Mouse (Mus musculus): ENCODE data around the gene Dock8. TPM values are rescaled to one million over a fixed set of nuclear protein-coding genes. Genes with fewer than 3 reads are reported as not detected.

Gene Dock8
- total and polyA plus RNA-seq, 3 experiments, result 16.1 to 30.1 TPM; not detected in 1

DNA sequence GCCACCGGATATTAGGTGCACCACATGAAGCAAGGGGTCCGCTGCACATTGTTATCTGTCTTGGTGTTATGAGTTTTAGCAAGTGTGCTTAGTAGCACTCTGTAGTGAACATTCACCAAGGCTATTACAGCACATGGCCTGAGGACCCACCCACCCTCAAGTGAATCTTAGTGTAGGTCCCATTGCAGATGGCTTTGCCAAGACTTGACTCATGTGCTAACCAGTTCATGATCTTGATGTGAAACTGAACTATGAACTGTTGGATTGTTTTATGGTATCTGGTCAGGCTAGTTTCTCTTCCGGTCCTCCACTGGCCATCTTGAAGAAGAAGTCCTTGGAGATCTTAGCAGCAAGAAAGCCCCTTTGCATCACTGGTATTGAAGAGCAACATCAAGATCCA, 162.9 kb downstream of the Dock8 start:
- H3K79me2 ChIP-seq (ENCODE audit: control insufficient read depth, insufficient read depth, low read length, poor library complexity), result no peaks in the 10 kb centered on the region
- H3K9me3 ChIP-seq (replicated peaks; ENCODE audit: insufficient read depth, low read length), result no peaks in the 10 kb centered on the region
- no peak overlapping the region for H3K4me3 ChIP-seq (ENCODE audit: control insufficient read depth in 1 of 2, insufficient read depth in 1 of 2, low read depth in 2 of 2, low read length in 2 of 2)
- peaks cover 0 to 21% of the 10 kb centered on the region in 2 experiments; a peak in 2 of 4 replicates for H3K36me3 ChIP-seq (ENCODE audit: control insufficient read depth in 1 of 2, insufficient read depth in 2 of 2, low read length in 2 of 2)
- no peak for DNase-seq (ENCODE audit: low read depth, low spot score)
- H3K4me1 ChIP-seq (ENCODE audit: control insufficient read depth in 1 of 2, insufficient read depth in 2 of 2, low read length in 2 of 2), result no peaks in the 10 kb centered on the region
- no peak overlapping the region for H3K9ac ChIP-seq (ENCODE audit: control insufficient read depth, low read depth, low read length, poor library complexity, severe bottlenecking)
- H3K27ac ChIP-seq (ENCODE audit: control insufficient read depth, low read depth, low read length), result no peak overlapping the region
- TF ChIP-seq ZMIZ1 (IDR thresholded peaks at IDR 0.05; ENCODE audit: low read depth, low read length), result no peak
- H3K27me3 ChIP-seq (ENCODE audit: control insufficient read depth in 1 of 2, insufficient read depth in 2 of 2, low read length in 2 of 2), result no peaks in the 10 kb centered on the region

DNA sequence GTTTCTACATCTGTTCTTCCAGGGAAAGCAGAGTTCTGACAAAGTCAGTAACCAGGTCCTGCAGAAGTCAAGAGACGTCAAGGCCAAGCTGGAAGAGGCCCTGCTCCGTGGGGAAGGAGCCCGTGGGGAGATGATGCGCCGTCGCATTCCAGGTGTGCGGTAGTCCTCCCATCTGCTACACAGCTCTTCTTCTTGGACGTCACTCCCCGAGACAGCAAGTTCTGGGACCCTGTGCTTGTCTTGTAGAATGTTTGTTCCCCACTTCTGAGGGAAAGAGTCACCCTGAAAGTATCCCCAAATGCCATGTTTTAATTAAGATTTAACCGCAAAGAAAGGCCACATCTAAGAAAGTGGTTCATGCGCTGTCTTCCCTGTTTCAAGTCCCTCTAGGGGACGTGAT, 164.1 kb downstream of the Dock8 start:
- H3K79me2 ChIP-seq (ENCODE audit: control insufficient read depth, insufficient read depth, low read length, poor library complexity), result no peaks in the 10 kb centered on the region
- peaks cover 0 to 21% of the 10 kb centered on the region in 2 experiments; a peak in 2 of 4 replicates for H3K36me3 ChIP-seq (ENCODE audit: control insufficient read depth in 1 of 2, insufficient read depth in 2 of 2, low read length in 2 of 2)
- no peak overlapping the region for H3K27ac ChIP-seq (ENCODE audit: control insufficient read depth, low read depth, low read length)
- no peaks in the 10 kb centered on the region for H3K4me1 ChIP-seq (ENCODE audit: control insufficient read depth in 1 of 2, insufficient read depth in 2 of 2, low read length in 2 of 2)
- no peak for DNase-seq (ENCODE audit: low read depth, low spot score)
- no peak overlapping the region for H3K4me3 ChIP-seq (ENCODE audit: control insufficient read depth in 1 of 2, insufficient read depth in 1 of 2, low read depth in 2 of 2, low read length in 2 of 2)
- no peaks in the 10 kb centered on the region for H3K9me3 ChIP-seq (replicated peaks; ENCODE audit: insufficient read depth, low read length)
- TF ChIP-seq MXI1 (IDR thresholded peaks at IDR 0.05; ENCODE audit: low read depth, low read length), result no peak
- TF ChIP-seq RAD21 (IDR thresholded peaks at IDR 0.05; ENCODE audit: low read depth, low read length), result no peak
- no peak for TF ChIP-seq BHLHE40 (IDR thresholded peaks at IDR 0.05; ENCODE audit: borderline replicate concordance, low read depth, low read length)
- no peak for TF ChIP-seq CHD1 (IDR thresholded peaks at IDR 0.05; ENCODE audit: low read depth, low read length)
- no peak for TF ChIP-seq EP300 (IDR thresholded peaks at IDR 0.05; ENCODE audit: low read depth in 1 of 2, low read length in 2 of 2)
- TF ChIP-seq POLR2AphosphoS2 (IDR thresholded peaks at IDR 0.05; ENCODE audit: low read length), result no peak
- TF ChIP-seq TAL1 (IDR thresholded peaks at IDR 0.05; ENCODE audit: low read length), result no peak
- no peak for TF ChIP-seq GATA1 (IDR thresholded peaks at IDR 0.05; ENCODE audit: low read depth, low read length)
- TF ChIP-seq TCF12 (IDR thresholded peaks at IDR 0.05; ENCODE audit: low read depth, low read length), result no peak
- no peak for TF ChIP-seq ELF1 (IDR thresholded peaks at IDR 0.05; ENCODE audit: low read depth, low read length)
- no peak for TF ChIP-seq ZNF384 (IDR thresholded peaks at IDR 0.05; ENCODE audit: low read depth, low read length)
- TF ChIP-seq KAT2A (conservative IDR thresholded peaks at IDR 0.05; ENCODE audit: low read depth, low read length), result no peak
- H3K27me3 ChIP-seq (ENCODE audit: control insufficient read depth in 1 of 2, insufficient read depth in 2 of 2, low read length in 2 of 2), result no peaks in the 10 kb centered on the region
- H3K9ac ChIP-seq (ENCODE audit: control insufficient read depth, low read depth, low read length, poor library complexity, severe bottlenecking), result no peak overlapping the region

- Histone ChIP-seq H3K4me1 (ENCODE audit: control insufficient read depth in 1 of 2, insufficient read depth in 2 of 2, low read length in 2 of 2) (no peaks in the 10 kb centered on the region), H3K27ac (ENCODE audit: control insufficient read depth, low read depth, low read length) (no peak overlapping the region), H3K9me3 (replicated peaks; ENCODE audit: insufficient read depth, low read length) (no peaks in the 10 kb centered on the region), H3K36me3 (ENCODE audit: control insufficient read depth in 1 of 2, insufficient read depth in 2 of 2, low read length in 2 of 2) (peaks cover 0 to 10% of the 10 kb centered on the region in 2 experiments; a peak in 2 of 4 replicates), H3K27me3 (ENCODE audit: control insufficient read depth in 1 of 2, insufficient read depth in 2 of 2, low read length in 2 of 2) (no peaks in the 10 kb centered on the region), H3K9ac (ENCODE audit: control insufficient read depth, low read depth, low read length, poor library complexity, severe bottlenecking) (no peak overlapping the region), H3K4me3 (ENCODE audit: control insufficient read depth in 1 of 2, insufficient read depth in 1 of 2, low read depth in 2 of 2, low read length in 2 of 2) (no peak overlapping the region), H3K79me2 (ENCODE audit: control insufficient read depth, insufficient read depth, low read length, poor library complexity) (no peaks in the 10 kb centered on the region)
- no peak for DNase-seq (ENCODE audit: low read depth, low spot score)
- TF ChIP-seq ZNF384 (IDR thresholded peaks at IDR 0.05; ENCODE audit: low read depth, low read length) (no peak), UBTF (IDR thresholded peaks at IDR 0.05; ENCODE audit: borderline replicate concordance, insufficient read depth, low read depth, low read length) (no peak), NRF1 (IDR thresholded peaks at IDR 0.05; ENCODE audit: insufficient read depth, low read depth, low read length, poor library complexity, severe bottlenecking) (no peak), NELFE (IDR thresholded peaks at IDR 0.05; ENCODE audit: low read depth, low read length) (no peak), MYB (IDR thresholded peaks at IDR 0.05; ENCODE audit: low read depth, low read length) (no peak), ZC3H11A (IDR thresholded peaks at IDR 0.05; ENCODE audit: low read depth, low read length) (no peak), SMC3 (IDR thresholded peaks at IDR 0.05; ENCODE audit: low read depth, low read length) (no peak), CTCF (IDR thresholded peaks at IDR 0.05 in 2 of 3, conservative IDR thresholded peaks at IDR 0.05 in 1 of 3; ENCODE audit: control insufficient read depth in 1 of 3, insufficient read depth in 1 of 3, low read depth in 2 of 3, low read length in 3 of 3, poor library complexity in 1 of 3, severe bottlenecking in 1 of 3) (no peak), MXI1 (IDR thresholded peaks at IDR 0.05; ENCODE audit: low read depth, low read length) (no peak), MAX (IDR thresholded peaks at IDR 0.05; ENCODE audit: low read length) (no peak), CHD1 (IDR thresholded peaks at IDR 0.05; ENCODE audit: low read depth, low read length) (no peak), ZMIZ1 (IDR thresholded peaks at IDR 0.05; ENCODE audit: low read depth, low read length) (no peak), USF1 (IDR thresholded peaks at IDR 0.05; ENCODE audit: low read depth, low read length) (no peak), SIN3A (IDR thresholded peaks at IDR 0.05; ENCODE audit: low read length) (no peak), ZKSCAN1 (IDR thresholded peaks at IDR 0.05; ENCODE audit: low read depth, low read length) (no peak), EP300 (IDR thresholded peaks at IDR 0.05; ENCODE audit: low read depth in 1 of 2, low read length in 2 of 2) (no peak), E2F4 (IDR thresholded peaks at IDR 0.05; ENCODE audit: borderline replicate concordance, low read depth, low read length) (no peak), CHD2 (IDR thresholded peaks at IDR 0.05; ENCODE audit: low read length) (no peak)
These were observed 167.1 kb downstream of the Dock8 start for GRCm38 (mm10) chr19:25166412-25166811.

All from MEL (cell line).